Mouse (Mus musculus) lung, adult 2 months (tissue): ENCODE results near the gene Surf2.

ENCODE experiments used
- CTCF ChIP-seq: fragments of 200-500 bp; IDR thresholded peaks from 2 replicates; pipeline ENCODE4 v1.5.1; 2011; ENCODE audit warnings: mild to moderate bottlenecking, low read length, control low read depth; ENCODE audit not compliant: insufficient read depth
- POLR2A ChIP-seq: fragments of 200-500 bp; IDR thresholded peaks from 2 replicates; pipeline ENCODE4 v1.6.1; 2011; ENCODE audit warnings: low read depth, mild to moderate bottlenecking, control low read depth, low read length, borderline replicate concordance; ENCODE audit errors: extremely low read depth

DNA sequence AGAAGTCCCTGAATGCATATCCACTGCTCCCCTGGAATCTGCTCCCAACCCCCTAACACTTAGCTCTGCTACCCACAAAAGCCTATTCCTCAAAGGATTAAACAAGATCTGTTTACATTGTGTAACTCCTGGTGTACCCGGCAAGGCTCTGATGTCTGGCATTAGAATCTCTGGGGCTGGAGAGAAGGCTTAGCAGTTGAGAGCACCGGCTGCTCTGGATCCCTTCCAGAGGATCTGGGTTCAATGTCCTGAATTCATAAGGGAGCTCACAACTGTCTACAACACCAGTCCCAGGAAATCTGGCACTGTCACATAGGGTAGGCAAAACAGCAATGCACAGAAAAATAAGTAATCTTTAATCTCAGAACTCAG, 41.3 kb downstream of the Surf2 start:
- TF ChIP-seq CTCF (no peak), POLR2A (no peak)
